Mouse (Mus musculus) ES-Bruce4 (cell line): ENCODE measurements around the gene Kirrel3.

Source experiments
- CTCF ChIP-seq: IDR thresholded peaks from one replicate; pipeline ENCODE4 v1.8.1; 2011; ENCODE audit warnings: low read depth, low read length
- EP300 ChIP-seq: IDR thresholded peaks from 2 replicates; pipeline ENCODE4 v1.6.1; 2011; ENCODE audit warnings: low read depth, low read length; ENCODE audit not compliant: insufficient read depth
- POLR2A ChIP-seq: IDR thresholded peaks from one replicate; pipeline ENCODE4 v1.8.1; 2011; ENCODE audit warnings: low read length; ENCODE audit not compliant: insufficient read depth

GRCm38 (mm10) chr9:35018056-35018455, 532.4 kb downstream of the Kirrel3 start:
- TF ChIP-seq CTCF, result no peak
- TF ChIP-seq POLR2A, result no peak
- TF ChIP-seq EP300, result no peak
